Mouse (Mus musculus) erythroblast, embryonic 14.5 days (primary cell): ENCODE measurements at regions not wholly inside any gene's neighbourhood (a gene's known extent, or its start where the extent isn't known, plus 50 kb on each side); places are given as distances from the start of the nearest gene placed in this dataset.

Experiments used
- GATA1 ChIP-seq: IDR thresholded peaks from 2 replicates; pipeline ENCODE4 v1.6.1; 2012; ENCODE audit warnings: low read length, inconsistent platforms, mixed read lengths
- TAL1 ChIP-seq: IDR thresholded peaks from 3 replicates; pipeline ENCODE4 v1.6.1; 2012; ENCODE audit warnings: low read length, inconsistent platforms, mixed read lengths

- no peak for TF ChIP-seq GATA1
- TF ChIP-seq TAL1, result no peak
Measured at GRCm38 (mm10) chr9:47399598-47399997, 130.4 kb upstream of the Cadm1 start.
